ENCODE assay signal across 8 mouse cellular contexts in genomic region chr12:79970981-79971390, GRCm38 (mm10).
DNase-seq lines count a peak whose midpoint lies in the region; ATAC-seq and TF ChIP-seq lines count a peak whose summit lies in the region.

No protein-coding gene starts in this region.

- no peak for TF ChIP-seq CTCF in gastrocnemius, adult 2 months (IDR thresholded peaks at IDR 0.05)

- 0 out of 2 replicates have a peak, but pooled peaks have one; percentile 40 for ATAC-seq in neural tube, embryonic 11.5 days (ENCODE audit: insufficient read depth, low FRiP score, low TSS enrichment)
- no peak for ATAC-seq in limb, embryonic 12.5 days (ENCODE audit: insufficient number of reproducible peaks, insufficient read depth, low FRiP score, low TSS enrichment, low read depth)

- no peaks in the 10 kb centered on the region for H3K9me3 ChIP-seq in neural tube, embryonic 11.5 days (ENCODE audit: control insufficient read depth, low read length)
- no peaks in the 10 kb centered on the region for H3K9me3 ChIP-seq in limb, embryonic 12.5 days

- H3K9ac ChIP-seq in neural tube, embryonic 11.5 days (ENCODE audit: low read length), result no peak overlapping the region
- no peak overlapping the region for H3K9ac ChIP-seq in limb, embryonic 12.5 days (replicated peaks)

- H3K27ac ChIP-seq in gastrocnemius, adult 2 months, result peak overlapping the region; percentile 77
- peak overlapping the region; percentile 84; the same call in 1 of the 2 replicates for H3K27ac ChIP-seq in neural tube, embryonic 11.5 days (ENCODE audit: low read depth, low read length)
- peak overlapping the region; percentile 92 for H3K27ac ChIP-seq in limb, embryonic 12.5 days

- WGBS in neural tube, embryonic 11.5 days, result 63% methylated on average over 5 of the region's 5 CpGs
- WGBS in limb, embryonic 12.5 days, result 46% methylated on average over 5 of the region's 5 CpGs

- H3K4me2 ChIP-seq in neural tube, embryonic 11.5 days (ENCODE audit: low read depth), result no peak overlapping the region
- no peak overlapping the region for H3K4me2 ChIP-seq in limb, embryonic 12.5 days

- H3K4me1 ChIP-seq in neural tube, embryonic 11.5 days (ENCODE audit: control insufficient read depth, insufficient read depth, low read length), result peaks cover 46% of the 10 kb centered on the region
- H3K4me1 ChIP-seq in limb, embryonic 12.5 days (replicated peaks), result peaks cover 79% of the 10 kb centered on the region

- intact Hi-C loops in gastrocnemius, adult 2 months (cut with DNase I), result loop anchor here (5.0 kb wide), 1 partner anchor 41 kb away; no protein-coding TSS in a partner anchor

- DNase-seq in gastrocnemius, adult 2 months, result peak; percentile 32
- DNase-seq in gastrocnemius, adult 18-20 months (ENCODE audit: low spot score), result no peak
- DNase-seq in neural tube, embryonic 11.5 days (ENCODE audit: low spot score), result no peak
- DNase-seq in neural tube, embryonic 10.5 days (ENCODE audit: extremely low spot score, low spot score), result no peak
- DNase-seq in testis, postnatal 10 days (ENCODE audit: low spot score), result peak; percentile 38
- no peak for DNase-seq in spleen, postnatal 10 days (ENCODE audit: low spot score in 2 of 2)
- DNase-seq in cerebellum, postnatal 10 days, result no peak

- no peaks in the 10 kb centered on the region for H3K36me3 ChIP-seq in neural tube, embryonic 11.5 days (ENCODE audit: control insufficient read depth, insufficient read depth, low read length)
- no peaks in the 10 kb centered on the region for H3K36me3 ChIP-seq in limb, embryonic 12.5 days

- no peaks in the 10 kb centered on the region for H3K27me3 ChIP-seq in neural tube, embryonic 11.5 days (ENCODE audit: control insufficient read depth, insufficient read depth, low read length)
- H3K27me3 ChIP-seq in limb, embryonic 12.5 days, result no peaks in the 10 kb centered on the region

- no peak overlapping the region for H3K4me3 ChIP-seq in gastrocnemius, adult 2 months
- H3K4me3 ChIP-seq in neural tube, embryonic 11.5 days (ENCODE audit: low read depth, low read length), result no peak overlapping the region
- no peak overlapping the region for H3K4me3 ChIP-seq in limb, embryonic 12.5 days (replicated peaks)

Comparison
In these comparisons a context has a peak if more than half of its experiments do, and no peak if none do; other contexts are left out.
1. DNase-seq: peak in gastrocnemius, adult 2 months (single experiment) and testis, postnatal 10 days (single experiment); none in gastrocnemius, adult 18-20 months (single experiment), neural tube, embryonic 11.5 days (single experiment), neural tube, embryonic 10.5 days (single experiment), spleen, postnatal 10 days (0 of 2) and cerebellum, postnatal 10 days (0 of 2).
2. Peak in every context shown above with its lines, with median percentiles within 50 percentile points of each other: H3K27ac ChIP-seq.